Mouse (Mus musculus) cortical plate, adult 2 months (tissue): ENCODE results near the gene Cntnap3. TPM values are rescaled to one million over a fixed set of nuclear protein-coding genes. Genes with fewer than 3 reads are reported as not detected.
"Not testable (repeated sequence)": the region's sequence is repeated elsewhere in the genome, so short reads cannot be mapped to it uniquely, and the experiment has no call there.

Experiments
- H3K27ac ChIP-seq: fragments of 200-500 bp; 2 replicates; pipeline ENCODE4 v1.5.1; 2012; ENCODE audit warnings: low read length, control low read depth, inconsistent platforms; ENCODE audit not compliant: insufficient read depth
- H3K4me1 ChIP-seq: fragments of 200-500 bp; 2 replicates; pipeline ENCODE4 v1.6.1; 2011; ENCODE audit warnings: low read length; ENCODE audit not compliant: control insufficient read depth, insufficient read depth
- H3K4me3 ChIP-seq: fragments of 200-500 bp; 2 replicates; pipeline ENCODE4 v1.5.1; 2011; ENCODE audit warnings: mild to moderate bottlenecking, low read length, control low read depth; ENCODE audit not compliant: insufficient read depth
- CTCF ChIP-seq: fragments of 200-500 bp; IDR thresholded peaks from 2 replicates; pipeline ENCODE4 v1.5.1; 2011; ENCODE audit warnings: mild to moderate bottlenecking, control low read depth, low read length; ENCODE audit not compliant: insufficient read depth; ENCODE audit errors: extremely low read depth
- POLR2A ChIP-seq: fragments of 200-500 bp; IDR thresholded peaks from 2 replicates; pipeline ENCODE4 v1.6.1; 2011; ENCODE audit warnings: mild to moderate bottlenecking, low read length, control low read depth; ENCODE audit not compliant: insufficient read depth; ENCODE audit errors: extremely low read depth
- polyA plus RNA-seq: library from polyadenylated mRNA; depleted of rRNA; stranded (reverse); fragments of >200 nt; gene quantifications from 2 replicates; pipeline ENCODE4 v1.2.3, GENCODE M21; 2012; rRNA removed

The Cntnap3 gene
- polyA plus RNA-seq: 2.3 and 3.4 TPM in 2 replicates

GRCm38 (mm10) chr13:64903585-64904208, at the start of gene Cntnap3:
Cntnap3 (minus strand) TSS chr13:64903955.
- peak; percentile 46 for TF ChIP-seq CTCF
- TF ChIP-seq POLR2A: no peak
- Histone ChIP-seq H3K4me1 (no peaks in the 10 kb centered on the region), H3K27ac (no peak within 1 kb of the TSS), H3K4me3 (peak within 1 kb of the TSS; percentile 21)

- Histone ChIP-seq H3K27ac (no peak within 1 kb of the TSS), H3K4me3 (no peak within 1 kb of the TSS), H3K4me1 (no peaks in the 10 kb centered on the region)
- TF ChIP-seq CTCF (no peak), POLR2A (no peak)
These were observed 13.4 kb upstream of the Cntnap3 start, which contains the start of gene Spata31 for GRCm38 (mm10) chr13:64917191-64917590. Spata31 (plus strand) TSS chr13:64917406.

GRCm38 (mm10) chr13:64903132-64903531, 623 bp downstream of the Cntnap3 start:
- Histone ChIP-seq H3K4me3 (no peak overlapping the region; the same call in 1 of the 2 replicates), H3K4me1 (no peaks in the 10 kb centered on the region), H3K27ac (no peak overlapping the region)
- no peak for TF ChIP-seq POLR2A
- no peak for TF ChIP-seq CTCF

GRCm38 (mm10) chr13:64865397-64865796, 38.4 kb downstream of the Cntnap3 start:
- no peak for TF ChIP-seq CTCF
- Histone ChIP-seq H3K4me1 (no peaks in the 10 kb centered on the region), H3K27ac (no peak overlapping the region), H3K4me3 (no peak overlapping the region)

GRCm38 (mm10) chr13:64824856-64825255, 78.9 kb downstream of the Cntnap3 start:
- not testable (repeated sequence) for H3K27ac ChIP-seq, H3K4me3 ChIP-seq, H3K4me1 ChIP-seq

GRCm38 (mm10) chr13:64745383-64745782, 158.4 kb downstream of the Cntnap3 start:
- Histone ChIP-seq H3K27ac (no peak overlapping the region), H3K4me1 (no peaks in the 10 kb centered on the region), H3K4me3 (no peak overlapping the region)
- TF ChIP-seq POLR2A: no peak
- no peak for TF ChIP-seq CTCF

GRCm38 (mm10) chr13:64732244-64732643, 171.5 kb downstream of the Cntnap3 start:
- TF ChIP-seq CTCF: no peak
- TF ChIP-seq POLR2A: no peak
- Histone ChIP-seq H3K4me1 (no peaks in the 10 kb centered on the region), H3K27ac (no peak overlapping the region), H3K4me3 (no peak overlapping the region)

GRCm38 (mm10) chr13:64716791-64717190, 187.0 kb downstream of the Cntnap3 start:
- no peak overlapping the region for H3K4me3 ChIP-seq
- TF ChIP-seq CTCF (no peak), POLR2A (no peak)
- no peaks in the 10 kb centered on the region for H3K4me1 ChIP-seq

GRCm38 (mm10) chr13:64692463-64692862, 211.3 kb downstream of the Cntnap3 start:
- Histone ChIP-seq H3K27ac (no peak overlapping the region), H3K4me1 (no peaks in the 10 kb centered on the region), H3K4me3 (no peak overlapping the region)
- TF ChIP-seq POLR2A: no peak
- no peak for TF ChIP-seq CTCF

More at GRCm38 (mm10) chr13:64716791-64717190, 187.0 kb downstream of the Cntnap3 start:
- no peak overlapping the region for H3K27ac ChIP-seq

Other genes starting within 250 kb of the Cntnap3 start
- not detected in 2 replicates for gene Spata31, start 13.5 kb upstream of the Cntnap3 start, polyA plus RNA-seq
- not detected in 2 replicates for gene Spata31d1c, start 129.1 kb upstream of the Cntnap3 start, polyA plus RNA-seq
- not detected in 2 replicates for gene Prss47, start 148.8 kb upstream of the Cntnap3 start, polyA plus RNA-seq
- gene Mfsd14b, start 209.0 kb upstream of the Cntnap3 start, polyA plus RNA-seq: 26.8 and 27.2 TPM in 2 replicates
- not detected in 2 replicates for gene Olfr465-ps1, start 234.1 kb upstream of the Cntnap3 start, polyA plus RNA-seq
- gene Olfr466, start 246.3 kb upstream of the Cntnap3 start, polyA plus RNA-seq: not detected in 2 replicates